Mouse (Mus musculus): ENCODE results near the gene Zfp335. TPM values are rescaled to one million over a fixed set of nuclear protein-coding genes. Genes with fewer than 3 reads are reported as not detected.

Gene Zfp335
- polyA plus RNA-seq, 1 experiment from 2014 or later: 16.2 TPM

DNA sequence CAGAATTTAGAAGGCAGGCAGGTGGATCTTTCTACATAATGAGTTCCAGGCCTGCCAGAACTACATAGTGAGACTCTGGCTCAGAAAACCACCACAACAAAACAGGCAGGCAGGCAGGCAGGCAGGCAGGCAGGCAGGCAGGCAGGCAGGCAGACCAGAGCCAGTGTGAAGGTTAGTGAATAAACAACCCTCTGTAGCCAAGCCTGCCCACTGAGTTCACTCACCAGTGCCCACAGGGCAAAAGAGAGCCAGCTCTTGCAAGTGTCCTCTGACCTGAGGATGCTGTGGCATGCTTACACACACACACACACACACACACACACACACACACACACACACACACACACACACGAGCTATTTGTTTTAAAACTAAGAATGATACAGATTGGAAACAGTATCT is 8.1 kb downstream of the Zfp335 start:
- ATAC-seq: no peak
- Histone ChIP-seq H3K27ac (ENCODE audit: low read length) (no peak overlapping the region), H3K4me3 (ENCODE audit: low read depth, low read length) (no peak overlapping the region), H3K27me3 (ENCODE audit: control insufficient read depth, insufficient read depth, low read depth, low read length) (no peaks in the 10 kb centered on the region), H3K9ac (ENCODE audit: low read depth, low read length) (no peak overlapping the region), H3K36me3 (ENCODE audit: control insufficient read depth, insufficient read depth, low read length) (peaks cover 80% of the 10 kb centered on the region), H3K4me1 (ENCODE audit: control insufficient read depth, insufficient read depth, low read length) (no peaks in the 10 kb centered on the region), H3K9me3 (replicated peaks; ENCODE audit: control insufficient read depth, low read length, poor library complexity, severe bottlenecking) (no peaks in the 10 kb centered on the region), H3K4me2 (ENCODE audit: low read length) (no peak overlapping the region)
- 82% methylated on average over 1 of the region's 1 CpGs for WGBS

DNA sequence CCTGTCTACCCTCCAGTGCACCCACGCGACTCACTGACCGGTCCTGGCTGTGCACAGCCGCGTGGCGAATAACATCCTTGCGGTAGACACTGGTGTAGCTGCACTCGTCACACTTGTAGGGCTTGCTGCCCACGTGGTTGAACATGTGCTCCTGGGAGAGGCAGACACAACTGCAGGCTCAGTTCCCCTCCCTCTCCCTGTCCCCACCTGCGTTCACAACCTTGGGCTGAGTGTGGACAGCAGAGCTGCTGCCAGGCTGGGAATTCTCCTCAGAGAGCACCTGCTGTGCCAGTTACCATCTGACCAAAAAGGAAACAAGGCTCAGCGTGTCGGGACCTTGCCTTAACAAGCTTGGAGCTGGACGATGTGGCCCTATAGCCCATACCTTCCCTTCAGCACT is 10.2 kb downstream of the Zfp335 start:
- Histone ChIP-seq H3K27ac (ENCODE audit: low read length) (no peak overlapping the region), H3K36me3 (ENCODE audit: control insufficient read depth, insufficient read depth, low read length) (peaks cover 75% of the 10 kb centered on the region), H3K9ac (ENCODE audit: low read depth, low read length) (no peak overlapping the region), H3K27me3 (ENCODE audit: control insufficient read depth, insufficient read depth, low read depth, low read length) (no peaks in the 10 kb centered on the region), H3K9me3 (replicated peaks; ENCODE audit: control insufficient read depth, low read length, poor library complexity, severe bottlenecking) (no peaks in the 10 kb centered on the region), H3K4me1 (ENCODE audit: control insufficient read depth, insufficient read depth, low read length) (no peaks in the 10 kb centered on the region), H3K4me3 (ENCODE audit: low read depth, low read length) (no peak overlapping the region), H3K4me2 (ENCODE audit: low read length) (no peak overlapping the region)
- no peak for ATAC-seq
- WGBS: 90% methylated on average over 13 of the region's 13 CpGs

DNA sequence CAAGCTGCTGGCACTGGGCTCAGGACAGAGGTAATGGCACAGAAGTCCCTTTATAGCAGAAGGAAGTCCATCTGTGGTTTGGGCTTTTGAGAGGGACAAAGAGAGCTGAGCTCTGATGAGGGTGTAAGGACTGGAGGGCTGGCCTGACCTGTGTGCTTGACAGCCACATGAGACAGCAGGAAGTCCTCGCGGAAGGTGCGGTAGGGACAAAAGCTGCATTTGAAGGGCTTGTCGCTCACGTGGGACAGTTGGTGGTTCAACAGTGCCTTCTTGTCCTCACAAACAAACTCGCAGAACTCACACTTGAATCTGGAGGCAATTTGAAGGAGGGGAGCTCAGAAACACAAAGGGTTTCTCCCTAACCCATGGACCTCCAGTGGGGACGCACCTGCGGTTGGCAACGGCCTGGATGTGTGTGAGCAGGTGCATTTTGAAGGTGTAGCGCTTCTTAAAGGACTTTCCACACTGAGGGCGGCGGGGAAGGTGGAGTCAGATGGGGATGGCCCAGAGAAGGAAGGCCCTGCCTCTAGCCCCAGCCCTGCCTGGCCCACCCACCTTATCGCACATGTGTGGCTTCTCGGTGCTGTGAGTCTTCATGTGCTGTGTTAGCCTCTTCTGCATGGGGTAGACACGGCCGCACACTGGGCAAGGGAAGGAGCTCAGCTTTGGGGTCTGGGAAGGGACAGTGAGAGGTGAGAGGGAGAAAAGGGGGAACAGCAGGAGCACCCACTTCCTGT is 11.7 kb downstream of the Zfp335 start:
- H3K4me3 ChIP-seq (ENCODE audit: low read depth, low read length): no peak overlapping the region
- no peak overlapping the region for H3K27ac ChIP-seq (ENCODE audit: low read length)
- 92% methylated on average over 16 of the region's 16 CpGs for WGBS
- H3K4me1 ChIP-seq (ENCODE audit: control insufficient read depth, insufficient read depth, low read length): no peaks in the 10 kb centered on the region
- no peak overlapping the region for H3K4me2 ChIP-seq (ENCODE audit: low read length)
- H3K36me3 ChIP-seq (ENCODE audit: control insufficient read depth, insufficient read depth, low read length): peaks cover 82% of the 10 kb centered on the region
- no peaks in the 10 kb centered on the region for H3K9me3 ChIP-seq (replicated peaks; ENCODE audit: control insufficient read depth, low read length, poor library complexity, severe bottlenecking)
- ATAC-seq: no peak
- H3K27me3 ChIP-seq (ENCODE audit: control insufficient read depth, insufficient read depth, low read depth, low read length): no peaks in the 10 kb centered on the region
- H3K9ac ChIP-seq (ENCODE audit: low read depth, low read length): no peak overlapping the region

- no peak overlapping the region for H3K27ac ChIP-seq (ENCODE audit: low read length)
- no peaks in the 10 kb centered on the region for H3K9me3 ChIP-seq (replicated peaks; ENCODE audit: control insufficient read depth, low read length, poor library complexity, severe bottlenecking)
- H3K4me1 ChIP-seq (ENCODE audit: control insufficient read depth, insufficient read depth, low read length): no peaks in the 10 kb centered on the region
- H3K36me3 ChIP-seq (ENCODE audit: control insufficient read depth, insufficient read depth, low read length): peaks cover 82% of the 10 kb centered on the region
- H3K9ac ChIP-seq (ENCODE audit: low read depth, low read length): no peak overlapping the region
- no peak for ATAC-seq
- H3K4me2 ChIP-seq (ENCODE audit: low read length): no peak overlapping the region
- no peaks in the 10 kb centered on the region for H3K27me3 ChIP-seq (ENCODE audit: control insufficient read depth, insufficient read depth, low read depth, low read length)
- no peak overlapping the region for H3K4me3 ChIP-seq (ENCODE audit: low read depth, low read length)
- 91% methylated on average over 15 of the region's 15 CpGs for WGBS
Measured at GRCm38 (mm10) chr2:164899034-164899433, 12.5 kb downstream of the Zfp335 start.

- H3K4me1 ChIP-seq (ENCODE audit: control insufficient read depth, insufficient read depth, low read length): no peaks in the 10 kb centered on the region
- no peak overlapping the region for H3K4me3 ChIP-seq (ENCODE audit: low read depth, low read length)
- H3K27ac ChIP-seq (ENCODE audit: low read length): no peak overlapping the region
- ATAC-seq: no peak
- peaks cover 86% of the 10 kb centered on the region for H3K36me3 ChIP-seq (ENCODE audit: control insufficient read depth, insufficient read depth, low read length)
- no peak overlapping the region for H3K4me2 ChIP-seq (ENCODE audit: low read length)
- H3K9me3 ChIP-seq (replicated peaks; ENCODE audit: control insufficient read depth, low read length, poor library complexity, severe bottlenecking): no peaks in the 10 kb centered on the region
- no peak overlapping the region for H3K9ac ChIP-seq (ENCODE audit: low read depth, low read length)
- no peaks in the 10 kb centered on the region for H3K27me3 ChIP-seq (ENCODE audit: control insufficient read depth, insufficient read depth, low read depth, low read length)
- 97% methylated on average over 7 of the region's 7 CpGs for WGBS
Measured at GRCm38 (mm10) chr2:164898008-164898407, 13.5 kb downstream of the Zfp335 start.

DNA sequence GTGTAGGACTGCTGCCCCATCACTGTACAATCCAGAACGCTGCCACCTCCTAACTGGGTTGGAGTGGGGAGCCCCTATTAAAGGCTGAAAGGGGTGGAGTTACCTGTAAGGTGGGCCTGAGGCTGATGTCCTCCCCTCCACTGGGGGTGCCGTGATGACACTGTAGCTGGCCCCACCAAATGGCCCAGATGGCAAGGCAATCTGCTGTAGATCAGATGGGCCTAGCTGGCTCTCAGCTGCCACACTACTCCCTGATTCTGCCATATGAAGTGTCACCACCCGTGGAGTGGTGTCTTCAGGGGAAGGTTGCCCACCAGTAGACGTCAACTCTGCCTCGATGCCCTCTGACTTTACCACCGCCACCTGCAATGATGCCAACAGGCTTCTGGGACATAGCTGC is 15.7 kb downstream of the Zfp335 start:
- H3K27me3 ChIP-seq (ENCODE audit: control insufficient read depth, insufficient read depth, low read depth, low read length): no peaks in the 10 kb centered on the region
- H3K36me3 ChIP-seq (ENCODE audit: control insufficient read depth, insufficient read depth, low read length): peaks cover 85% of the 10 kb centered on the region
- H3K4me3 ChIP-seq (ENCODE audit: low read depth, low read length): no peak overlapping the region
- H3K9ac ChIP-seq (ENCODE audit: low read depth, low read length): no peak overlapping the region
- H3K4me2 ChIP-seq (ENCODE audit: low read length): no peak overlapping the region
- H3K27ac ChIP-seq (ENCODE audit: low read length): no peak overlapping the region
- H3K9me3 ChIP-seq (replicated peaks; ENCODE audit: control insufficient read depth, low read length, poor library complexity, severe bottlenecking): no peaks in the 10 kb centered on the region
- no peak for ATAC-seq
- H3K4me1 ChIP-seq (ENCODE audit: control insufficient read depth, insufficient read depth, low read length): no peaks in the 10 kb centered on the region
- 98% methylated on average over 6 of the region's 6 CpGs for WGBS

- no peak overlapping the region for H3K4me3 ChIP-seq (ENCODE audit: low read depth, low read length)
- 79% methylated on average over 1 of the region's 1 CpGs for WGBS
- no peak for ATAC-seq
- H3K9me3 ChIP-seq (replicated peaks; ENCODE audit: control insufficient read depth, low read length, poor library complexity, severe bottlenecking): no peaks in the 10 kb centered on the region
- no peak overlapping the region for H3K4me2 ChIP-seq (ENCODE audit: low read length)
- H3K27me3 ChIP-seq (ENCODE audit: control insufficient read depth, insufficient read depth, low read depth, low read length): no peaks in the 10 kb centered on the region
- H3K27ac ChIP-seq (ENCODE audit: low read length): no peak overlapping the region
- H3K36me3 ChIP-seq (ENCODE audit: control insufficient read depth, insufficient read depth, low read length): peaks cover 84% of the 10 kb centered on the region
- no peak overlapping the region for H3K9ac ChIP-seq (ENCODE audit: low read depth, low read length)
- H3K4me1 ChIP-seq (ENCODE audit: control insufficient read depth, insufficient read depth, low read length): no peaks in the 10 kb centered on the region
Measured at GRCm38 (mm10) chr2:164894644-164895043, 16.9 kb downstream of the Zfp335 start.

- Histone ChIP-seq H3K27me3 (ENCODE audit: control insufficient read depth, insufficient read depth, low read depth, low read length) (no peaks in the 10 kb centered on the region), H3K4me2 (ENCODE audit: low read length) (no peak overlapping the region), H3K27ac (ENCODE audit: low read length) (no peak overlapping the region), H3K9me3 (replicated peaks; ENCODE audit: control insufficient read depth, low read length, poor library complexity, severe bottlenecking) (no peaks in the 10 kb centered on the region), H3K4me1 (ENCODE audit: control insufficient read depth, insufficient read depth, low read length) (no peaks in the 10 kb centered on the region), H3K4me3 (ENCODE audit: low read depth, low read length) (no peak overlapping the region), H3K36me3 (ENCODE audit: control insufficient read depth, insufficient read depth, low read length) (peaks cover 84% of the 10 kb centered on the region), H3K9ac (ENCODE audit: low read depth, low read length) (no peak overlapping the region)
- no peak for ATAC-seq
- 69% methylated on average over 5 of the region's 5 CpGs for WGBS
Measured at GRCm38 (mm10) chr2:164894048-164894447, 17.5 kb downstream of the Zfp335 start.

GRCm38 (mm10) chr2:164892696-164893216 is 18.8 kb downstream of the Zfp335 start:
- ATAC-seq: no peak
- Histone ChIP-seq H3K27me3 (ENCODE audit: control insufficient read depth, insufficient read depth, low read depth, low read length) (no peaks in the 10 kb centered on the region), H3K9me3 (replicated peaks; ENCODE audit: control insufficient read depth, low read length, poor library complexity, severe bottlenecking) (no peaks in the 10 kb centered on the region), H3K9ac (ENCODE audit: low read depth, low read length) (no peak overlapping the region), H3K4me1 (ENCODE audit: control insufficient read depth, insufficient read depth, low read length) (no peaks in the 10 kb centered on the region), H3K4me2 (ENCODE audit: low read length) (no peak overlapping the region), H3K27ac (ENCODE audit: low read length) (no peak overlapping the region), H3K4me3 (ENCODE audit: low read depth, low read length) (no peak overlapping the region), H3K36me3 (ENCODE audit: control insufficient read depth, insufficient read depth, low read length) (peaks cover 80% of the 10 kb centered on the region)
- 86% methylated on average over 6 of the region's 6 CpGs for WGBS
